In genomic region chr7:83892333-83892669, GRCm38 (mm10) we compare ENCODE assay signal across 8 mouse cellular contexts. TPM values are rescaled to one million over a fixed set of nuclear protein-coding genes. Genes with fewer than 3 reads are reported as not detected.
DNase-seq lines count a peak whose midpoint lies in the region; ATAC-seq and TF ChIP-seq lines count a peak whose summit lies in the region.

No protein-coding gene starts in this region.

- H3K27ac ChIP-seq in lung, embryonic 15.5 days, result peak overlapping the region; percentile 90
- H3K27ac ChIP-seq in embryonic fibroblast, embryonic 13.5 days (ENCODE audit: insufficient read depth, low read length), result peak overlapping the region; percentile 66
- H3K27ac ChIP-seq in limb, embryonic 14.5 days (replicated peaks; ENCODE audit: low read depth, low read length), result peak overlapping the region; percentile 89
- peak overlapping the region; percentile 91 for H3K27ac ChIP-seq in stomach, embryonic 14.5 days (ENCODE audit: low read length)

- peaks cover 21% of the 10 kb centered on the region for H3K36me3 ChIP-seq in lung, embryonic 15.5 days
- peaks cover 22% of the 10 kb centered on the region for H3K36me3 ChIP-seq in limb, embryonic 14.5 days (ENCODE audit: control insufficient read depth, insufficient read depth, low read length)
- peaks cover 14% of the 10 kb centered on the region for H3K36me3 ChIP-seq in stomach, embryonic 14.5 days (ENCODE audit: control insufficient read depth, insufficient read depth, low read length)

- H3K9me3 ChIP-seq in lung, embryonic 15.5 days, result no peaks in the 10 kb centered on the region
- H3K9me3 ChIP-seq in limb, embryonic 14.5 days (ENCODE audit: control insufficient read depth, low read length), result no peaks in the 10 kb centered on the region
- H3K9me3 ChIP-seq in stomach, embryonic 14.5 days (ENCODE audit: control insufficient read depth, low read depth, low read length), result no peaks in the 10 kb centered on the region

- no peak for DNase-seq in lung, adult 18-20 months
- no peak for DNase-seq in limb, embryonic 14.5 days (ENCODE audit: low spot score)
- no peak for DNase-seq in urinary bladder, postnatal 4 days (ENCODE audit: low spot score in 2 of 2)
- no peak for DNase-seq in layer of hippocampus, postnatal 10 days (ENCODE audit: low spot score in 2 of 2)
- no peak for DNase-seq in left cerebral cortex, postnatal 14 days (ENCODE audit: low spot score in 2 of 2)

- H3K4me3 ChIP-seq in lung, embryonic 15.5 days, result peak overlapping the region; percentile 55
- peak overlapping the region; percentile 97 for H3K4me3 ChIP-seq in embryonic fibroblast, embryonic 13.5 days (ENCODE audit: insufficient read depth, low read length)
- H3K4me3 ChIP-seq in limb, embryonic 14.5 days (replicated peaks; ENCODE audit: low read length), result peak overlapping the region; percentile 65
- peak overlapping the region; percentile 81 for H3K4me3 ChIP-seq in stomach, embryonic 14.5 days (ENCODE audit: low read depth, low read length)

- no peak; the same call in 1 of the 2 replicates for ATAC-seq in lung, embryonic 15.5 days (ENCODE audit: borderline replicate concordance, extremely low read depth, low FRiP score, low TSS enrichment)
- ATAC-seq in limb, embryonic 14.5 days (ENCODE audit: low FRiP score, low read depth), result no peak; the same call in 1 of the 2 replicates
- ATAC-seq in stomach, embryonic 14.5 days (ENCODE audit: insufficient number of reproducible peaks, insufficient read depth, low FRiP score, low read depth), result no peak

- intact Hi-C loops in left cerebral cortex, postnatal 14 days (cut with DNase I), result loop anchor here (5.0 kb wide), 1 partner anchor 225 kb away; no protein-coding TSS in a partner anchor

- WGBS in lung, embryonic 15.5 days, result 0% methylated on average over 21 of the region's 21 CpGs
- under 1% methylated on average over 18 of the region's 21 CpGs for WGBS in limb, embryonic 14.5 days
- under 1% methylated on average over 20 of the region's 21 CpGs for WGBS in stomach, embryonic 14.5 days

- no peak for TF ChIP-seq CTCF in embryonic fibroblast, embryonic 13.5 days (IDR thresholded peaks at IDR 0.05; ENCODE audit: borderline replicate concordance, insufficient read depth, low read length)

- peaks cover 19% of the 10 kb centered on the region for H3K4me1 ChIP-seq in lung, embryonic 15.5 days
- no peaks in the 10 kb centered on the region for H3K4me1 ChIP-seq in embryonic fibroblast, embryonic 13.5 days (ENCODE audit: control insufficient read depth, insufficient read depth, low read length)
- peaks cover 14% of the 10 kb centered on the region for H3K4me1 ChIP-seq in limb, embryonic 14.5 days (ENCODE audit: control insufficient read depth, insufficient read depth, low read length)
- peaks cover 15% of the 10 kb centered on the region for H3K4me1 ChIP-seq in stomach, embryonic 14.5 days (ENCODE audit: control insufficient read depth, insufficient read depth, low read length)

- no peak for TF ChIP-seq POLR2A in embryonic fibroblast, embryonic 13.5 days (IDR thresholded peaks at IDR 0.05; ENCODE audit: low read depth, low read length)
- no peak for TF ChIP-seq POLR2A in limb, embryonic 14.5 days (IDR thresholded peaks at IDR 0.05; ENCODE audit: borderline replicate concordance, extremely low read depth, insufficient read depth, insufficient read length)

- H3K9ac ChIP-seq in lung, embryonic 15.5 days, result peak overlapping the region; percentile 58
- peak overlapping the region; percentile 80 for H3K9ac ChIP-seq in limb, embryonic 14.5 days (ENCODE audit: low read depth, low read length, severe bottlenecking)
- peak overlapping the region; percentile 78 for H3K9ac ChIP-seq in stomach, embryonic 14.5 days (replicated peaks; ENCODE audit: low read depth, low read length)

- H3K27me3 ChIP-seq in lung, embryonic 15.5 days, result no peaks in the 10 kb centered on the region
- H3K27me3 ChIP-seq in limb, embryonic 14.5 days (ENCODE audit: control insufficient read depth, insufficient read depth, low read length), result no peaks in the 10 kb centered on the region
- no peaks in the 10 kb centered on the region for H3K27me3 ChIP-seq in stomach, embryonic 14.5 days (ENCODE audit: control insufficient read depth, insufficient read depth, low read length)

- peak overlapping the region; percentile 58 for H3K4me2 ChIP-seq in lung, embryonic 15.5 days
- H3K4me2 ChIP-seq in limb, embryonic 14.5 days (replicated peaks; ENCODE audit: low read depth, low read length, severe bottlenecking), result peak overlapping the region; percentile 63
- H3K4me2 ChIP-seq in stomach, embryonic 14.5 days (replicated peaks; ENCODE audit: low read depth, low read length), result peak overlapping the region; percentile 63

RNA-seq across cellular contexts. Expression of gene Mesd, which starts 8.0 kb away (rescaled TPM):
- 135 and 136 TPM in 2 replicates for polyA plus RNA-seq in lung, embryonic 15.5 days (2015; fragmentation: Nextera tagmentation; extraction: Ambion mirVana)
- 93.1 and 93.7 TPM in 2 replicates for polyA plus RNA-seq in embryonic fibroblast, embryonic 13.5 days (2011; ENCODE audit: insufficient read length, low read depth, missing spikeins)
- 25.6 and 39.8 TPM in 2 replicates for polyA plus RNA-seq in limb, embryonic 14.5 days (2012; rRNA removed)
- 79.5 and 84.6 TPM in 2 replicates for polyA plus RNA-seq in limb, embryonic 14.5 days (2014; fragmentation: Nextera tagmentation; extraction: Ambion mirVana)
- 93.7 and 94.3 TPM in 2 replicates for polyA plus RNA-seq in stomach, embryonic 14.5 days (2014; fragmentation: Nextera tagmentation; extraction: Ambion mirVana)
- 10 to 100 TPM; 71.5 to 75.5 TPM for total RNA-seq in layer of hippocampus, postnatal 10 days (2021)
- 10 to 100 TPM; 44.6 to 54.9 TPM for total RNA-seq in left cerebral cortex, postnatal 14 days (2021)

RNA-seq across cellular contexts. Expression of gene Tlnrd1, which starts 8.2 kb away (rescaled TPM):
- 17.6 and 19.8 TPM in 2 replicates for polyA plus RNA-seq in lung, embryonic 15.5 days (2015; fragmentation: Nextera tagmentation; extraction: Ambion mirVana)
- 12.4 and 14.1 TPM in 2 replicates for polyA plus RNA-seq in embryonic fibroblast, embryonic 13.5 days (2011; ENCODE audit: insufficient read length, low read depth, missing spikeins)
- polyA plus RNA-seq in limb, embryonic 14.5 days (2012; rRNA removed), result 32.7 and 42.5 TPM in 2 replicates
- polyA plus RNA-seq in limb, embryonic 14.5 days (2014; fragmentation: Nextera tagmentation; extraction: Ambion mirVana), result 17.6 and 18.8 TPM in 2 replicates
- polyA plus RNA-seq in stomach, embryonic 14.5 days (2014; fragmentation: Nextera tagmentation; extraction: Ambion mirVana), result 9.7 and 11.5 TPM in 2 replicates
- total RNA-seq in layer of hippocampus, postnatal 10 days (2021), result 10 to 100 TPM; 16.8 to 18.1 TPM
- total RNA-seq in left cerebral cortex, postnatal 14 days (2021), result 10 to 100 TPM; 18.5 to 20.7 TPM
